Mouse (Mus musculus) thymus, adult 2 months (tissue): ENCODE data around the gene Slc37a4. TPM values are rescaled to one million over a fixed set of nuclear protein-coding genes. Genes with fewer than 3 reads are reported as not detected.

Source experiments
- DNase-seq: peaks from one replicate; pipeline ENCODE4 v3.0.0; 2021
- H3K27ac ChIP-seq: fragments of 200-500 bp; 2 replicates; pipeline ENCODE4 v1.5.1; 2012; ENCODE audit warnings: low read length, control low read depth; ENCODE audit not compliant: control insufficient read depth, insufficient read depth
- H3K27me3 ChIP-seq: fragments of 200-500 bp; 2 replicates; pipeline ENCODE4 v1.6.1; 2012; ENCODE audit warnings: mild to moderate bottlenecking, low read length, moderate library complexity, mixed read lengths; ENCODE audit not compliant: control insufficient read depth, insufficient read depth
- H3K36me3 ChIP-seq: fragments of 200-500 bp; 2 replicates; pipeline ENCODE4 v1.6.1; 2012; ENCODE audit warnings: mild to moderate bottlenecking, low read length, moderate library complexity; ENCODE audit not compliant: control insufficient read depth, insufficient read depth
- H3K4me1 ChIP-seq: fragments of 200-500 bp; replicated peaks from 2 replicates; pipeline ENCODE4 v1.6.1; 2012; ENCODE audit warnings: low read length; ENCODE audit not compliant: control insufficient read depth, insufficient read depth
- H3K4me3 ChIP-seq: fragments of 200-500 bp; 2 replicates; pipeline ENCODE4 v1.5.1; 2012; ENCODE audit warnings: mild to moderate bottlenecking, low read length, control low read depth, moderate library complexity; ENCODE audit not compliant: control insufficient read depth, insufficient read depth
- CTCF ChIP-seq: fragments of 200-500 bp; IDR thresholded peaks from 2 replicates; pipeline ENCODE4 v1.5.1; 2012; ENCODE audit warnings: mild to moderate bottlenecking, control low read depth, low read length, moderate library complexity, borderline replicate concordance; ENCODE audit not compliant: control insufficient read depth, poor library complexity, insufficient read depth; ENCODE audit errors: extremely low read depth
- POLR2A ChIP-seq: fragments of 200-500 bp; IDR thresholded peaks from 2 replicates; pipeline ENCODE4 v1.6.1; 2012; ENCODE audit warnings: mild to moderate bottlenecking, low read length, control low read depth, moderate library complexity; ENCODE audit not compliant: control insufficient read depth, poor library complexity, insufficient read depth; ENCODE audit errors: extremely low read depth
- WGBS: fragments of 180-500 bp; shearing (Covaris S2); methylation state at CpG from one replicate; pipeline ENCODE4 v1.1.7; 2018; 5-methylcytosine and 5-hydroxymethylcytosine counted together
- polyA plus RNA-seq: library from polyadenylated mRNA; depleted of rRNA; stranded (reverse); fragments of >200 nt; gene quantifications from 2 replicates; pipeline ENCODE4 v1.2.3, GENCODE M21; 2012

Gene Slc37a4
- polyA plus RNA-seq, 1 experiment = 32.9 TPM

DNA sequence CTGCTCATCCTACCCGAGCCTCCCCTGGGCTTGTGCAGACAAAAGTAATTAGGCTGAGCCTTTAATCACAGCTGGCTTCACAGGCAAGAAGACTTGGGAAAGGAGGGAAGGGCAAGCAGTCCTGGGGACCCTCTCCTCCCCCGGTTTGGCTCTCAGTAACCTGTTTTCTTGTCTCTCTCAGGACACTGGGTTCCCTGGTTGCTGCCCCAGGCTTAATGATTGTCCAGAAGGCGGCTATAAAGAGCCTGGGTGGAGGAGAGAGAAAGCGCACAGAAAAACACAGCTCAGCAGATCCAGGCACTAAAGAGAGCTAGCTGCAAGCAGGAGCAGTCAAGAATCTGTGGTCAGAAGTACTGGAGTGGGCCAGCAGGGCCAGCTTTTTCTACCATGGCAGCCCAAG lies 1.4 kb downstream of the Slc37a4 start:
- H3K27ac ChIP-seq = no peak overlapping the region

DNA sequence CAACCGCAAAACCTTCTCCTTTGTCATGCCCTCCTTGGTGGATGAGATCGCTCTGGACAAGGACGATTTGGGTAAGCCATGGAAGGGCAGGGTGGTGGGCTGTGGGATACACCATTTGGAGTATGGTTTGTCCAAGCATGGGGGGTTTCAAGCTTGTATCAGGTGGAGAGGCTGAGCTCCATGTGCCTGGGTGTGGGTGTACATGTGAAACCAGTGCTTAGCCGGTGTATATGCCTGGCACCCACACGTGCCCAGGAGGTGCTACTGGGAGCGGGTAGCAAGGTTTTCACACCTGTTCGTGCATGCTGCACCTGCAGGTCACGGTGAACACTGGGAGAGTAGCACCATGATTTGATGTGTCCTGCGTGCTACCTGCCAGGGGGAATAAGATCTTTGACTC lies 1.9 kb downstream of the Slc37a4 start:
- no peak overlapping the region for H3K4me3 ChIP-seq
- peaks cover 14% of the 10 kb centered on the region for H3K4me1 ChIP-seq
- 95% methylated on average over 9 of the region's 9 CpGs for WGBS
- H3K27ac ChIP-seq = no peak overlapping the region
- TF ChIP-seq CTCF (no peak), POLR2A (no peak)
- DNase-seq = no peak
- H3K36me3 ChIP-seq = peaks cover 19% of the 10 kb centered on the region
- no peaks in the 10 kb centered on the region for H3K27me3 ChIP-seq

More for the DNA sequence above, 1.4 kb downstream of the Slc37a4 start:
- Histone ChIP-seq H3K27me3 (no peaks in the 10 kb centered on the region), H3K4me1 (peaks cover 14% of the 10 kb centered on the region), H3K36me3 (peaks cover 17% of the 10 kb centered on the region), H3K4me3 (no peak overlapping the region)
- no peak for DNase-seq
- TF ChIP-seq POLR2A = no peak
- no peak for TF ChIP-seq CTCF
- 69% methylated on average over 4 of the region's 4 CpGs for WGBS

DNA sequence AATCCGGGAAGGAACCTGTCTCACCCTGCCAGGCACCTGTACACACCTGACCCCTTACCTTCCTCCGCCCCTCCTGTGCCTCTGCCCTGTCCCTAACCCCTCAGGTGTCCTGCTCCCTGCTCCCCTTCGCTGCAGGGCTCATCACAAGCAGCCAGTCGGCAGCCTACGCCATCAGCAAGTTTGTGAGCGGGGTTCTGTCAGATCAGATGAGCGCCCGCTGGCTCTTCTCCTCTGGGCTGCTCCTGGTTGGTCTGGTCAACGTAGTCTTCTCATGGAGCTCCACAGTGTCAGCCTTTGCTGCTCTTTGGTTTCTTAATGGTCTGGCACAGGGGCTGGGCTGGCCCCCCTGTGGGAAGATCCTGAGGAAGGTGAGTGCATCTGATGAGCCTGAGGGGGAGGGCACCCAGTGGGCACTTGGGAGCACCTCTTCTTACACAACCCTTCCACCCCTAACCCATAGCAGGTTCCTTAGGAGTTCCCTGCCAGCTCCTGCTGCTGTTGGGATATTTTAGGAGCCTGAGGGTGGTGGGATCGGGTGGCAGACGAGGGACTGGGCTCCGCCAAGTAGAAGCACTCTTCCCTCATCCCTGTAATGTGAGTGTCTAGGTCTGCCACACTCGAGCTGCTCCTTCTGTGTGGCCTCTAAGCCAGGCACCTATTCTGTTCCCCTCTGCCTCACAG lies 2.6 kb downstream of the Slc37a4 start:
- no peak overlapping the region for H3K27ac ChIP-seq
- WGBS = 95% methylated on average over 13 of the region's 13 CpGs
- DNase-seq = no peak
- TF ChIP-seq POLR2A (no peak), CTCF (no peak)
- H3K36me3 ChIP-seq = peaks cover 26% of the 10 kb centered on the region
- no peaks in the 10 kb centered on the region for H3K27me3 ChIP-seq
- H3K4me3 ChIP-seq = no peak overlapping the region
- H3K4me1 ChIP-seq = peaks cover 14% of the 10 kb centered on the region

DNA sequence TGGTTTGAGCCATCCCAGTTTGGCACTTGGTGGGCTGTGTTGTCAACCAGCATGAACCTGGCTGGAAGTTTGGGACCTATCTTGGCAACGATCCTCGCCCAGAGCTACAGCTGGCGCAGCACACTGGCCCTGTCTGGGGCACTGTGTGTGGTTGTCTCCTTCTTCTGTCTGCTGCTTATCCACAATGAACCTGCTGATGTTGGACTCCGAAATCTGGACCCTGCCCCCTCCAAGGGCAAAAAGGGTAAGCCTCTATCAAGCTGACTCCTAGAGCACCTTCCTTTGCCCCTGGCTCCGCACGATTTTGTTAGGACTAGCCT lies 3.1 kb downstream of the Slc37a4 start:
- TF ChIP-seq CTCF = no peak
- no peak for TF ChIP-seq POLR2A
- Histone ChIP-seq H3K27ac (no peak overlapping the region), H3K27me3 (no peaks in the 10 kb centered on the region), H3K4me3 (no peak overlapping the region), H3K36me3 (peaks cover 31% of the 10 kb centered on the region), H3K4me1 (peaks cover 14% of the 10 kb centered on the region)
- WGBS = 96% methylated on average over 6 of the region's 6 CpGs
- DNase-seq = no peak

DNA sequence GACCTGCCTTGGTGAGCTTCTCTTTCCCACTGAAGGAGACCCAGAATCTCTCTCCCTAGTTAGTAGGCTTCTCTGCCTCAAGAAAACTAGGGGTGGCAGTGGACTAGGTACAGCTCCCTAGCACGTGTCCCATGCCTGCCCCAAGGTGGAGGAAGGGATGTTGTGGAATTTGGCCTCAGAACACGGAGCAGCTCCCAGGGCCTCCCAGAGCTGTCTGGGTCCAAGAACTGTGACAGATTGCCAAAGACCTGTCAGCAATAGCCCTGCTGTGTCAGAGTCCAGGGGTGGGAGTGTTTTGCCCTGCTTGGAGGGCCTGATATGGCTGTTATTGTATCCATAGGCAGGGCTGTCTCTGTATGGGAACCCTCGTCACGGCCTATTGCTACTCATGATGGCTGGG lies 4.4 kb downstream of the Slc37a4 start:
- Histone ChIP-seq H3K27me3 (no peaks in the 10 kb centered on the region), H3K27ac (no peak overlapping the region), H3K4me3 (no peak overlapping the region), H3K4me1 (peaks cover 15% of the 10 kb centered on the region), H3K36me3 (peaks cover 36% of the 10 kb centered on the region)
- TF ChIP-seq CTCF = no peak
- DNase-seq = no peak
- WGBS = 92% methylated on average over 4 of the region's 4 CpGs

DNA sequence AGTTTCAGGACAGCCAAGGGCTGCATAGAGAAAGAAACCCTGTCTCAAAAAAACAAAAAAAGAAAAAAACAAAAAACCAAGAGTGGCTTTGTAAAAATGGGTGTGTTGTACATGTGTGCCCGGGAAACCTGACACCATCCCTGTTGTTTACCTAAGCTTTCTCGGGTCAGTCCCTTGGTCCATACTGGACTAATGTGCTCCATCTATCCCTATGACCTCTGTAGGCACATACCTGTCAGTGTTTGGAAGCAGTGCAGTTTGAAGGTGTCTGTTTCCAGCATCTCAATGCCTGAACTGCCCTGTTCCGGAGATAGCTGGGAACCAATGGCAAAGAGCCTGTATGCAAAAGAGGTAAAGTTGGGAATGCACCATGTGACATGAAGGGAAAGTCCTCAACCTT lies 8.4 kb downstream of the Slc37a4 start:
- WGBS = 95% methylated on average over 3 of the region's 3 CpGs
- Histone ChIP-seq H3K36me3 (peaks cover 43% of the 10 kb centered on the region), H3K27me3 (no peaks in the 10 kb centered on the region), H3K4me3 (no peak overlapping the region), H3K4me1 (peaks cover 6% of the 10 kb centered on the region; the same call in 1 of the 2 replicates), H3K27ac (no peak overlapping the region)
- DNase-seq = no peak
- no peak for TF ChIP-seq CTCF
- TF ChIP-seq POLR2A = no peak

DNA sequence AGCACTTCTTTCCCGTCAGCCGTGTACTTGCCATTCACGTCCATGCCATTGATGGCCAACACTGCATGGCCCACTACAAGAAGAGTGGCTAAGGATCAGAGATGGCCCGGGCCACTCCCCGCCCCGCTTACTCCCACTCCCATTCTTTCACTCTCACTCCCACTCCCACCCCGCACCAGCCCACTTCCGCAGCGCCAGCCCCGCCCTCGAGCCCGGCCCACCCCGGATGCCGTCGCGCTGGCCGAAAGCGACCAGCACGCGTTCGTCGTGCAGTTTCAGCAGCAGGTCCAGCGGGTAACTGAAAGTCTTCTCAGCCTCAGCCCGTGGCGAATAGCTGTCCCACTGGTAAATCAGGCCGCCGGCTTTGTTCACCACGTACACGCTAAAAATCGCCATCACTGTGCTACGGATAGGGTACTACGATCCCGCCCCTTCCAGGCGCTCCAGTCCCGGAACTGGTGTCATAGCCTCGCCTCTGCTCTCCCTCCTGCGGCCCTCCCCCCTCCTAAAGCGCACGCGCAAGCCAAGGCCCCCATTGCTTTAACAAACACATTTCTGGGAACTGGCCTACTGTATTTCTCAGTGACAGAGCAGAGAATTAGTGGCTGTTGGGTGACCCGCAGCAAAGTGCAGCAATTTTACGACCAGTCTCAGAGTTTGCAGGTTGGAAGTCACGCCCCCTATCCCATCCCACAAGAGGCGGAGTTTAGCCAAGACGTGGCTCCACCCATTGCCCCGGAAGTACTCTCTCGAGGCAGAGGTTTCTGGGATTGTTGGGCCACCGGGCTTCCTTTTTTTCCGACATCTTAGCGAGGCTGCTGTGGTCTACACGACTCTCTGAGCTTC lies 10.5 kb downstream of the Slc37a4 start, which contains the start of the genes Rps25 and Trappc4:
Gene Rps25 (plus strand): TSS at position 234 of the 846 bp plus-strand sequence.
Gene Trappc4 (minus strand): TSS at position 695 of the 846 bp plus-strand sequence.
- no peaks in the 10 kb centered on the region for H3K27me3 ChIP-seq
- peak; percentile 92 for DNase-seq
- H3K4me3 ChIP-seq = peak within 1 kb of the TSS; percentile 91
- under 1% methylated on average over 51 of the region's 51 CpGs for WGBS
- H3K27ac ChIP-seq = peak within 1 kb of the TSS; percentile 76
- TF ChIP-seq POLR2A (peak; percentile 52), CTCF (no peak)
- H3K36me3 ChIP-seq = peaks cover 43% of the 10 kb centered on the region
- peaks cover 6% of the 10 kb centered on the region; the same call in 1 of the 2 replicates for H3K4me1 ChIP-seq
